In genomic region chr10:108345123-108345522, GRCm38 (mm10) we compare ENCODE assay signal across 14 mouse cellular contexts. TPM values are rescaled to one million over a fixed set of nuclear protein-coding genes. Genes with fewer than 3 reads are reported as not detected.
"Had no signal": no experiment of that assay in that cellular context is flagged by ENCODE, and none has a peak within 500 bp of the region (broad histone marks: within the 10 kb centered on the region; RNA-seq: fewer than 3 reads in every experiment).

No protein-coding gene starts in this region.

- H3K9ac ChIP-seq: limb, embryonic 13.5 days; liver, embryonic 15.5 days; lung, embryonic 14.5 days; midbrain, embryonic 12.5 days had no signal

- H3K27ac ChIP-seq: hindbrain, postnatal 0 days; limb, embryonic 13.5 days; liver, embryonic 15.5 days; midbrain, embryonic 12.5 days had no signal

- DNase-seq: kidney, adult 9 months; kidney, postnatal 10 days; kidney, postnatal 4 days; left cerebral cortex, postnatal 4 days; lung, embryonic 14.5 days; lung, postnatal 14 days; right cerebral cortex, postnatal 14 days; thymus, postnatal 4 days had no signal

- H3K9me3 ChIP-seq: liver, embryonic 15.5 days; midbrain, embryonic 12.5 days had no signal

- H3K36me3 ChIP-seq: limb, embryonic 13.5 days; liver, embryonic 15.5 days; midbrain, embryonic 12.5 days had no signal

- ATAC-seq: hindbrain, postnatal 0 days; midbrain, embryonic 16.5 days had no signal

- H3K4me2 ChIP-seq: limb, embryonic 13.5 days; liver, embryonic 15.5 days; lung, embryonic 14.5 days; midbrain, embryonic 12.5 days had no signal

- H3K4me3 ChIP-seq: limb, embryonic 13.5 days; liver, embryonic 15.5 days; midbrain, embryonic 12.5 days had no signal

- H3K4me1 ChIP-seq: liver, embryonic 15.5 days; midbrain, embryonic 12.5 days had no signal

- H3K27me3 ChIP-seq: limb, embryonic 13.5 days; liver, embryonic 15.5 days; midbrain, embryonic 12.5 days had no signal

RNA-seq across cellular contexts. Expression of gene Pawr, which starts 13.2 kb away (rescaled TPM):
- total RNA-seq: megakaryocyte-erythroid progenitor cell, adult 5-6 weeks had no signal
